Comparison of ENCODE assay signal across 8 mouse cellular contexts in the genomic region with DNA sequence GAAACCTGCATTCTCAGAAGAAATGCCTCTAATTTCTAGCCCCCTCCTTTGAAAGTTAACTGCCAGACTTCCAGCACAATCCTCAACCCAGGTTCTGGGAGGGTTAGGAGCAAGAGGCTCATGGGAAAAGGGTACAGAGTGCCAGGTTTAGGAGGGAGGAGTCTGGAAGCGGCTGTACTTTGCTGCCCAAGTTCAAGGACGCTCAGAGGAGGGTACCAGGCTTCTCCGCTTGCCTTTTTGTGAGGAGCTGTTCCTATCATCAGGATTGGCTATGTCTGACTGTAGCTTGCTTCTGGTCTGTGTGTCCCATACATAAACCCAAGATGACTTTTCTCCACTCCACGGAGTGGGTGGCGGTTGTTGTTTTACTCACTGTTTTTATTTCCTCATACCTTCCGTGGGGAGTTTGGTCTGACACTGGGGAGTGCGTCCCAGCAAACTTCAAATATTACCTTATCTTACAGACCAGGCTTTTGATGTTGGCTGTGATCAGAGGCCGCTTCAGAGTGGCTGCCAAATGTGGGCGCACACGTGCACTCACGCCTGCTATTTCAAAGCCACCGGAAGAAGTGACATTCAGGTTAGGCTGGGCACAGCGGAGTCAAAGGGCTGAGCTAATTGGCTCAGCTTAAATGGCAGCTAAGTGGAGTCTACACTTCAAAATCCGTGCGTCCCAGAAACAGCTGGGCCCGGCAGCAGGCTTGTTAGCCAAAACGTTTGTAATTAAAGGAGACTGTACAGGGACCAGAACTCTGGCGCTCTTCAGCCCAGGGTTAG. TPM values are rescaled to one million over a fixed set of nuclear protein-coding genes. Genes with fewer than 3 reads are reported as not detected.
DNase-seq lines count a peak whose midpoint lies in the region; ATAC-seq and TF ChIP-seq lines count a peak whose summit lies in the region.

No protein-coding gene starts in this region.

- intact Hi-C loops in heart, postnatal 14 days (cut with DNase I): no loop called here

- no peak for TF ChIP-seq CTCF in brain, embryonic 14.5 days (IDR thresholded peaks at IDR 0.05; ENCODE audit: borderline replicate concordance, extremely low read depth, insufficient read depth, insufficient read length)

- ATAC-seq in limb, embryonic 15.5 days (ENCODE audit: insufficient number of reproducible peaks, low FRiP score, low TSS enrichment, low read depth): no peak

- TF ChIP-seq POLR2A in brain, embryonic 14.5 days (IDR thresholded peaks at IDR 0.05; ENCODE audit: borderline replicate concordance, extremely low read depth, insufficient read depth, insufficient read length, poor library complexity, severe bottlenecking): no peak

- no peaks in the 10 kb centered on the region for H3K27me3 ChIP-seq in limb, embryonic 15.5 days

- H3K27ac ChIP-seq in limb, embryonic 15.5 days: peak overlapping the region; percentile 75

- H3K4me2 ChIP-seq in limb, embryonic 15.5 days: 0 out of 2 replicates have a peak overlapping the region, but pooled peaks have one; percentile 17

- peaks cover 66% of the 10 kb centered on the region for H3K36me3 ChIP-seq in limb, embryonic 15.5 days

- H3K4me3 ChIP-seq in limb, embryonic 15.5 days: no peak overlapping the region

- DNase-seq in adrenal gland, postnatal 14 days: peak; percentile 64
- no peak for DNase-seq in adrenal gland, postnatal 4 days (ENCODE audit: low spot score in 2 of 2)
- peak; percentile 83 for DNase-seq in brain, embryonic 14.5 days (ENCODE audit: low read depth)
- DNase-seq in forelimb bud, embryonic 11.5 days (ENCODE audit: low read depth, low spot score): peak; percentile 61
- DNase-seq in kidney, postnatal 25 days: no peak
- DNase-seq in left cerebral cortex, adult 11 months (ENCODE audit: low spot score): no peak
- DNase-seq in heart, postnatal 14 days: no peak

- H3K4me1 ChIP-seq in limb, embryonic 15.5 days: peaks cover 64% of the 10 kb centered on the region

- no peak overlapping the region for H3K9ac ChIP-seq in limb, embryonic 15.5 days

- WGBS in limb, embryonic 15.5 days: 31% methylated on average over 18 of the region's 18 CpGs

- H3K9me3 ChIP-seq in limb, embryonic 15.5 days: no peaks in the 10 kb centered on the region

RNA-seq across cellular contexts. Expression of a gene that starts 16.1 kb away (rescaled TPM):
- total RNA-seq in adrenal gland, postnatal 14 days (2021): 31.7 and 43.0 TPM in 2 replicates
- 10 to 100 TPM; 48.9 to 52.8 TPM for total RNA-seq in adrenal gland, postnatal 4 days (2021)
- 32.4 and 42.2 TPM in 2 replicates for polyA plus RNA-seq in brain, embryonic 14.5 days (2012; rRNA removed)
- polyA plus RNA-seq in limb, embryonic 15.5 days (2015; fragmentation: Nextera tagmentation; extraction: Ambion mirVana): 15.8 and 20.3 TPM in 2 replicates
- 1 to 10 TPM; 5.3 to 5.7 TPM for total RNA-seq in heart, postnatal 14 days (2021)

Comparison
In these comparisons a context has a peak if more than half of its experiments do, and no peak if none do; other contexts are left out.
1. DNase-seq: peak in adrenal gland, postnatal 14 days (single experiment), brain, embryonic 14.5 days (single experiment) and forelimb bud, embryonic 11.5 days (single experiment); none in adrenal gland, postnatal 4 days (0 of 2), kidney, postnatal 25 days (0 of 2), left cerebral cortex, adult 11 months (single experiment) and heart, postnatal 14 days (0 of 2).